Mouse (Mus musculus) bone marrow macrophage, adult 2 months (primary cell): Measurements from ENCODE around the gene Zfp618.

Experiments
- CTCF ChIP-seq: IDR thresholded peaks from 2 replicates; pipeline ENCODE4 v1.5.1; 2012; ENCODE audit warnings: low read depth, mild to moderate bottlenecking, low read length, moderate library complexity
- POLR2A ChIP-seq: IDR thresholded peaks from 2 replicates; pipeline ENCODE4 v1.6.1; 2012; ENCODE audit warnings: mild to moderate bottlenecking, low read depth, low read length, borderline replicate concordance

DNA sequence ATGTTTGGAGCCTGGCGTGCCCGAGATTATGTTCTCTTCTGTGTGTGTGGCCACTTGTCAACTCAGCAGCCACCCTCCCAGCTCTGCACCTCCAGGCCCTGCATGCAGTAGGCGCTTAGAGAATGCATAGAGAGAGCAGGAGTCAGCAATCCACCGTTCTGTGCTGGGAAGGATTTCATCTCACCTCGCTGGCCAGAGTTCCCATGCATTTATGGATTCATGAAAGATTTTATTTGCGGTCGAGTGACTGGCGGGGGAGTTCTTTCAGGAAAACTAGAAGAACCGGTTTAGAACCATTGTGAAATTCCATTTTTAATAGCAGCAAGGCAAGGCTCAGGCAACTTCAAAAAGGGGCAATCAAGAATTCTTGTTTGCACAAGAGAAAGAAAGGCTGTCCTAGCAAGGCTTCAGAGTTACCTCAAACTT lies 67.2 kb downstream of the Zfp618 start:
- TF ChIP-seq CTCF (no peak), POLR2A (no peak)
